Mouse (Mus musculus): ENCODE measurements around the gene Ankrd49.

Gene Ankrd49

GRCm38 (mm10) chr9:14740151-14740924 is 44.3 kb downstream of the Ankrd49 start, which contains the start of gene Piwil4:
Gene Piwil4, minus strand, starts transcription at chr9:14740733.
- in situ Hi-C loops (cut with MboI, MseI) = loop anchor here (10.0 kb wide), 1 partner anchor 374 kb away; the partner anchor contains the start of gene Hephl1

- in situ Hi-C loops (cut with MboI, MseI) = loop anchor here (10.0 kb wide), 2 partner anchors 375 to 685 kb away; partner anchors contain the start of gene Hephl1
Observed at GRCm38 (mm10) chr9:14739498-14740150, 45.0 kb downstream of the Ankrd49 start.

- in situ Hi-C loops (cut with MboI, MseI) = loop anchor here (10.0 kb wide), 1 partner anchor 676 kb away; no protein-coding TSS in a partner anchor
Observed at GRCm38 (mm10) chr9:14730941-14731541, 53.6 kb downstream of the Ankrd49 start.

Measured in T-helper 1 cell (primary cell).